Mouse (Mus musculus): ENCODE data around the gene Mybpc1. TPM values are rescaled to one million over a fixed set of nuclear protein-coding genes. Genes with fewer than 3 reads are reported as not detected.

Mybpc1 gene
- total RNA-seq (2022), result 1 to 10 TPM in 2 of 4 experiments, under 1 TPM in 2; 0.10 to 1.3 (median 0.67) TPM

GRCm38 (mm10) chr10:88604943-88605342 is at the start of gene Mybpc1:
TSS of gene Mybpc1 (minus strand) at chr10:88605152.
- DNase-seq, result no peak

GRCm38 (mm10) chr10:88645448-88645847 is 40.5 kb upstream of the Mybpc1 start:
- DNase-seq, result no peak

DNA sequence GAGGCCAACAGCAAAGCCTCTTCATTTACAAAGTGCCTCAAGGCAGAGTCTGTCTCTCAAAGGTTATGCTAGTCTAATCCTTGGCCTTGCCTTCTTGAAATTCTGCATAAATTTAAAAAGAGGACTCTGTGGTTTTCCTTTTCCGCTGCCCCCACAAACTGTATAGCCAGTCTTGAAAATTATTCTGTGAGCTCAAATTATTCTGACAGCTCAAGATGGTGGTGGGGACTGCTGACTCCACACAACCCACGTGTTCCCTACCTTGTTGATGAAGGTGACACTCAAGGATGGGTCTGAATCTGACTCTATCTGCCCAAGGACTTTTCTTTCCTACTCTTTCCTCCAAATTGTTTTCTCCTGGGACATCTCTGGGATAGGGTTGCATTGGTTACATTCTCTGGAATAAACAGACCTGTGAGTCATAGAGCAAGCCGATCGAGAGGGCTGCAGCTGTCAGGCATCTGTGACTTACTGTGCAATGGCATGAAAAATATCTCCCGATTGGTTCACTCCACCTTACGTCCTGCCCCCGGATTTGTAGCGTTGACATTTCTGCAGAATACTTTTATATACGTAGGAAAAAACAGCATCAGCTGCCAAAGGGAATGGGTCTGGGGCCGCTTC is 26.5 kb upstream of the Mybpc1 start:
- DNase-seq, result peak; percentile 11

DNA sequence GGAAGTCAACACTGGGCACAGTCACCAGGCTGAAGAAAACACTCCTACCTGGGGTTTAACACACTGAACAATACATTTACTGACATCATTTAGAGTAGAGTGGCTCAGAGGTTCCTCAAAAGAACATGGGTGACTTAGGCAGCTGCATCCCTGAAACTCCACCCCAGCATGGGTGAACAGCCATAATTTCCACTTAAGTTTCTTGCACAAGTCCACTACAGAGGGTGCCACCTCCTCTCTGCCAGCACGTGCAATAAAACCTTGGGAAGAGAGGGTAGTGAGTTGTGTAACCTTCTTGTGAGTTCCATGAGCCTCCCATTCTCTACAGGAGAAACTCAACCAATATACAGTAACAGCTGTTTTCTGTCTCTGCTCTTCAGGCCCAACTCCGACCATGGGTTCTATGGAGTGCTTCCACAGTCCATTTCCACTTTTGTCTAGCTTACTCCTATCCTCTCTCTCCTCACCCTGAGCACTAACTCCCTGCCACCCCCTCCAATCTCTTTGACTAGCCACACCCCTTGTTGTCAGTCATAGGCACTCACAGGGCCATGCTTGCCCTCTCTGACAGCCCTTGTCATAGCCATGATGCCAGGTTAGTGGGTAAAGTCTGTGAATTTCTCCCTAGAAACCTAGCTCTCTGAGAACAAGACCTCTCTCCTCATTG is 25.8 kb upstream of the Mybpc1 start:
- DNase-seq, result no peak

- no peak for DNase-seq
Measured at GRCm38 (mm10) chr10:88627052-88627451, 22.1 kb upstream of the Mybpc1 start.

- no peak for DNase-seq
Measured at GRCm38 (mm10) chr10:88626176-88626575, 21.2 kb upstream of the Mybpc1 start.

DNA sequence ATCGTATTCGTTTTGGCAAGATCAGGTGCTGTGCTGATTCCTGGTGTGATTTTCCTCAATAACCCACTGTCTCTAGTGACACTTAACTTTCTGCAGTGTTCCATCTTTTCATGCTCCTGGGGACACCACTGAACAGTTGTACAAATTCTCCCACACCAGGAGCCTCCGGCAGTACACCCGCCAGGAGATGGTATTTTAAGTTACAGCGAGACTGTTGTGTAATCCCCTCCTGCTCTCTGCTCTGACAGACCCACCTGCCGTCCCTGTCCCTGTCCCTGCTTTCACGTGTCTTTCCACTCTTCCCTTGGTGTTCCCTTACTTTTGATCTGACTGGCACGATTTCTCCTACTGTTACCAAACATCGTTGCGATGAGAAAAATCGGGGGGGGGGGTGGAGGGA is 19.3 kb upstream of the Mybpc1 start:
- no peak for DNase-seq

GRCm38 (mm10) chr10:88622624-88623023 is 17.7 kb upstream of the Mybpc1 start:
- DNase-seq, result no peak

GRCm38 (mm10) chr10:88620809-88621208 is 15.9 kb upstream of the Mybpc1 start:
- DNase-seq, result no peak

- DNase-seq, result no peak
Measured at GRCm38 (mm10) chr10:88613051-88613450, 8.1 kb upstream of the Mybpc1 start.

GRCm38 (mm10) chr10:88606686-88607085 is 1.7 kb upstream of the Mybpc1 start:
- DNase-seq, result no peak

GRCm38 (mm10) chr10:88606065-88606464 is 1.1 kb upstream of the Mybpc1 start:
- DNase-seq, result no peak

GRCm38 (mm10) chr10:88603773-88604172 is 1.2 kb downstream of the Mybpc1 start:
- DNase-seq, result no peak

DNA sequence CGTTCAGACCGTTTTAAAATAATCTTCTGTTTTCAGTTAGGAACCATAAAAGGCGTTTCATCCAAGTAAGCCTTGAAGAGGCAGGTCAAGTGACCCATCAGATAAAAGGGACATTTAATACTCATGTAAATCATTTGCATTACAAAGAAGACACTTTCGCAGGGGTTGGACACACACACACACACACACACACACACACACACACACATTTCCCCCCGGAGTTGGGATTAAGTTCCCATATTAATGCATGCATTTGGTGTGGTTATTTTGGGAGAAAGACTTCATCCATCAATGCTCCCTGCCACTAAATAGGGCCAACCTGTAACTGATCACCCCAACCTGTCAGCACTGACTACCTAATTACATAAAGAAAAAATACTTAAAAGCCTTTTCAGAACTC is 1.7 kb downstream of the Mybpc1 start:
- DNase-seq, result no peak

- peak; percentile 10 for DNase-seq
Measured at GRCm38 (mm10) chr10:88600591-88600990, 4.4 kb downstream of the Mybpc1 start.

DNA sequence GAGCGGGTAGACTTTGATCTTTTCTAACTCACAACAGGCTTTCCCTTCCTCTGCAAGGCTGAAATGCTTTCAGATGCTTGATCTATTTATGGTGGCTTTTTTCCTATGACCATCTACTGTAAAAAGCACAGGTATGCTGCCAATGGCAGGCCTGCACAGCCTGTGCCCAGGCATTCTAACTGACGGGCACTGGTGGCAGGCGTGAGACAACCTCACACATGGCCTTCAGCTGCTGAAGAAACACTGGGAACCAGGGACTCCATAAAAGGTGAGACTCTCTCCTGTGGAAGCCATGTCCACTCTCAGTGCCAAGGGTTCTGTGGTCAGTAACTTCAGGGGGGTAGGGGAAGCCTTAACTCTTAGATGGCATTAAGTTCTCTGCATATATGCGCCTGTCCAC is 12.6 kb downstream of the Mybpc1 start:
- DNase-seq, result no peak

- no peak for DNase-seq
Measured at GRCm38 (mm10) chr10:88591042-88591441, 13.9 kb downstream of the Mybpc1 start.

DNA sequence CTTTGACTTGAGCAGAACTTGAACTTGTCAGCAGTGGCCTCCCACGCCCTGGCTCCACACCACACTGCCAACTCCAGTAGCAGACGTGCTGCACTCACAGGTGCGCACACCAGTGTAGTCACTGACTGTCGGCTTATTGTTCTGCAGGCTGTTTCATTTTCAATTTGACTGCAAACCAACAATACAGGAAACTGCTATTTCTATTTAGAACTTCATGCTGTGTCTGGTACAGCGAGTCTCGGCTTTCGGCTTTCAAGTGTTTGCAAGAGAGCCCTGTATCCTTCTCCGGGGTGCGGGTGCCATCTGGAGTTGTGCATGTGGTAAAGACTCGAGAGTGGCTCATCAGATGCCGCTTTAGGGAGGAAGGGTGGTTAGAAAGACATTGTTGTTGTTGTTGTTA is 20.5 kb downstream of the Mybpc1 start:
- no peak for DNase-seq

DNA sequence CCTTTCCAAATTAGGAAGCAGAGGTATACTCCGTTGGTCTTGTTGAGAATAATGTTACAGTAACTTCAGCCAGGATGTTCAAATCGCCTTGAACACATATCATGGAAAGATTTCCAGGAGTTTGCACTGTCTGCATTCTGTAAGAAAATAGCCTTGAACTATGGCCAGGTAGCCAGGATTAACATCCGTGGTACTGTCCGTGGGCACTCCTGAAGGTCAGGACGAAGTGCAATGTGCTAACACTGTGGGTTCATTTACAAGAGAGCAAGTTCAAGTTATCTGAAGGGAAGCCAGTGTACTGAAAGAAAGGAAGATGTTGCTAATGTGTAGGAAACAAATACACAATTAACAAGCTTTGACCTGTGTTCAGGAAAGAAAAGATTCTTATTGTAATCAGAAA is 24.2 kb downstream of the Mybpc1 start:
- no peak for DNase-seq

- DNase-seq, result no peak
Measured at GRCm38 (mm10) chr10:88578651-88579050, 26.3 kb downstream of the Mybpc1 start.

GRCm38 (mm10) chr10:88574115-88574635 is 30.8 kb downstream of the Mybpc1 start:
- no peak for DNase-seq

GRCm38 (mm10) chr10:88572123-88572522 is 32.8 kb downstream of the Mybpc1 start:
- DNase-seq, result no peak

GRCm38 (mm10) chr10:88557046-88557445 is 47.9 kb downstream of the Mybpc1 start:
- DNase-seq, result no peak

- DNase-seq, result no peak
Measured at GRCm38 (mm10) chr10:88552738-88553137, 52.2 kb downstream of the Mybpc1 start.

Data from adrenal gland, adult 8-10 months (tissue).